Mouse (Mus musculus) MEL (cell line): ENCODE results near the gene Mlx. TPM values are rescaled to one million over a fixed set of nuclear protein-coding genes. Genes with fewer than 3 reads are reported as not detected.

ENCODE experiments used
- DNase-seq: peaks from one replicate; pipeline ENCODE4 v3.0.0; 2011; ENCODE audit warnings: low read depth, low spot score
- H3K27ac ChIP-seq: 2 replicates; pipeline ENCODE4 v1.5.1; 2012; ENCODE audit warnings: low read depth, mild to moderate bottlenecking, control low read depth, low read length, moderate library complexity; ENCODE audit not compliant: control insufficient read depth
- H3K27me3 ChIP-seq, 2 experiments: fragments of 150-350 bp in 1 of 2; sonication (generic) in 1 of 2; 2 replicates each; pipeline ENCODE4 v1.6.1; 2012; ENCODE audit warnings: low read length in 2 of 2, mild to moderate bottlenecking in 2 of 2, improper control_type of control experiment in 1 of 2, moderate library complexity in 1 of 2; ENCODE audit not compliant: insufficient read depth in 2 of 2, control insufficient read depth in 1 of 2
- H3K36me3 ChIP-seq, 2 experiments: 2 replicates each; pipeline ENCODE4 v1.6.1; 2012 to 2014; ENCODE audit warnings: low read length in 2 of 2, improper control_type of control experiment in 1 of 2, inconsistent platforms in 1 of 2, mild to moderate bottlenecking in 1 of 2; ENCODE audit not compliant: insufficient read depth in 2 of 2, control insufficient read depth in 1 of 2
- H3K4me1 ChIP-seq, 2 experiments: fragments of 150-350 bp in 1 of 2; sonication (generic) in 1 of 2; 2 replicates each; pipeline ENCODE4 v1.6.1; 2012; ENCODE audit warnings: low read length in 2 of 2, improper control_type of control experiment in 1 of 2, mild to moderate bottlenecking in 1 of 2; ENCODE audit not compliant: insufficient read depth in 2 of 2, control insufficient read depth in 1 of 2
- H3K4me3 ChIP-seq, 2 experiments: fragments of 150-350 bp in 1 of 2; sonication (generic) in 1 of 2; 2 replicates each; pipeline ENCODE4 v1.5.1; 2012; ENCODE audit warnings: low read depth in 2 of 2, low read length in 2 of 2, mild to moderate bottlenecking in 2 of 2, moderate library complexity in 2 of 2, control low read depth in 1 of 2, improper control_type of control experiment in 1 of 2; ENCODE audit not compliant: control insufficient read depth in 1 of 2, insufficient read depth in 1 of 2
- H3K79me2 ChIP-seq: 2 replicates; pipeline ENCODE4 v1.6.1; 2012; ENCODE audit warnings: mild to moderate bottlenecking, low read length, moderate library complexity; ENCODE audit not compliant: control insufficient read depth, poor library complexity, insufficient read depth
- H3K9ac ChIP-seq: 2 replicates; pipeline ENCODE4 v1.6.1; 2012; ENCODE audit warnings: low read depth, mild to moderate bottlenecking, control low read depth, low read length, moderate library complexity; ENCODE audit not compliant: control insufficient read depth, poor library complexity, severe bottlenecking
- H3K9me3 ChIP-seq: fragments of 150-350 bp; sonication (generic); replicated peaks from 2 replicates; pipeline ENCODE4 v1.6.1; 2012; ENCODE audit warnings: mild to moderate bottlenecking, low read length, improper control_type of control experiment, moderate library complexity; ENCODE audit not compliant: insufficient read depth
- BHLHE40 ChIP-seq: IDR thresholded peaks from 2 replicates; pipeline ENCODE4 v1.6.1; 2012; ENCODE audit warnings: low read depth, mild to moderate bottlenecking, inconsistent platforms, low read length, improper control_type of control experiment, borderline replicate concordance
- ELF1 ChIP-seq: IDR thresholded peaks from 2 replicates; pipeline ENCODE4 v1.6.1; 2014; ENCODE audit warnings: low read depth, mild to moderate bottlenecking, inconsistent platforms, low read length, improper control_type of control experiment, moderate library complexity
- EP300 ChIP-seq, 2 experiments: IDR thresholded peaks; 2 replicates each; pipeline ENCODE4 v1.6.1; 2011; ENCODE audit warnings: improper control_type of control experiment in 2 of 2, low read length in 2 of 2, low read depth in 1 of 2, mild to moderate bottlenecking in 1 of 2
- ETS1 ChIP-seq: IDR thresholded peaks from 2 replicates; pipeline ENCODE4 v1.6.1; 2012; ENCODE audit warnings: low read depth, mild to moderate bottlenecking, inconsistent platforms, low read length, improper control_type of control experiment, moderate library complexity
- GATA1 ChIP-seq: IDR thresholded peaks from 2 replicates; pipeline ENCODE4 v1.6.1; 2011; ENCODE audit warnings: low read depth, low read length, improper control_type of control experiment
- HCFC1 ChIP-seq: IDR thresholded peaks from 2 replicates; pipeline ENCODE4 v1.6.1; 2012; ENCODE audit warnings: low read depth, mild to moderate bottlenecking, inconsistent platforms, low read length, improper control_type of control experiment, moderate library complexity
- KAT2A ChIP-seq: conservative IDR thresholded peaks from 2 replicates; pipeline ENCODE4 v1.6.1; 2012; ENCODE audit warnings: low read depth, low read length, improper control_type of control experiment, inconsistent platforms
- MAFK ChIP-seq: IDR thresholded peaks from 2 replicates; pipeline ENCODE4 v1.6.1; 2011; ENCODE audit warnings: low read depth, mild to moderate bottlenecking, low read length, improper control_type of control experiment, borderline replicate concordance
- MAX ChIP-seq: IDR thresholded peaks from 2 replicates; pipeline ENCODE4 v1.6.1; 2011; ENCODE audit warnings: low read length, improper control_type of control experiment
- MEF2A ChIP-seq: IDR thresholded peaks from 2 replicates; pipeline ENCODE4 v1.6.1; 2014; ENCODE audit warnings: low read depth, mild to moderate bottlenecking, inconsistent platforms, low read length, improper control_type of control experiment; ENCODE audit not compliant: poor library complexity, insufficient replicate concordance, severe bottlenecking; ENCODE audit errors: extremely low read depth
- MXI1 ChIP-seq: IDR thresholded peaks from 2 replicates; pipeline ENCODE4 v1.6.1; 2011; ENCODE audit warnings: mild to moderate bottlenecking, low read depth, low read length, improper control_type of control experiment
- MYB ChIP-seq: IDR thresholded peaks from 2 replicates; pipeline ENCODE4 v1.6.1; 2011; ENCODE audit warnings: mild to moderate bottlenecking, low read depth, low read length, improper control_type of control experiment
- RAD21 ChIP-seq: IDR thresholded peaks from 2 replicates; pipeline ENCODE4 v1.6.1; 2011; ENCODE audit warnings: mild to moderate bottlenecking, low read depth, low read length, improper control_type of control experiment
- SIN3A ChIP-seq: IDR thresholded peaks from 2 replicates; pipeline ENCODE4 v1.6.1; 2012; ENCODE audit warnings: low read length, improper control_type of control experiment, inconsistent platforms
- TAL1 ChIP-seq: IDR thresholded peaks from 2 replicates; pipeline ENCODE4 v1.6.1; 2012; ENCODE audit warnings: mild to moderate bottlenecking, inconsistent platforms, low read length, moderate library complexity, mixed read lengths
- TCF12 ChIP-seq: IDR thresholded peaks from 2 replicates; pipeline ENCODE4 v1.6.1; 2014; ENCODE audit warnings: low read depth, mild to moderate bottlenecking, inconsistent platforms, low read length, improper control_type of control experiment, moderate library complexity
- USF1 ChIP-seq: IDR thresholded peaks from 2 replicates; pipeline ENCODE4 v1.6.1; 2014; ENCODE audit warnings: low read depth, mild to moderate bottlenecking, inconsistent platforms, low read length, improper control_type of control experiment, moderate library complexity
- USF2 ChIP-seq, 2 experiments: IDR thresholded peaks; 2 replicates each; pipeline ENCODE4 v1.6.1; 2011 to 2012; ENCODE audit warnings: improper control_type of control experiment in 2 of 2, low read length in 2 of 2, borderline replicate concordance in 1 of 2, inconsistent platforms in 1 of 2, low read depth in 1 of 2, mild to moderate bottlenecking in 1 of 2; ENCODE audit not compliant: insufficient read depth in 1 of 2
- ZKSCAN1 ChIP-seq: IDR thresholded peaks from 2 replicates; pipeline ENCODE4 v1.6.1; 2012; ENCODE audit warnings: low read depth, mild to moderate bottlenecking, inconsistent platforms, low read length, improper control_type of control experiment, moderate library complexity
- ZMIZ1 ChIP-seq: IDR thresholded peaks from 2 replicates; pipeline ENCODE4 v1.6.1; 2012; ENCODE audit warnings: low read depth, mild to moderate bottlenecking, inconsistent platforms, low read length, improper control_type of control experiment, moderate library complexity
- polyA plus RNA-seq, 2 experiments: library from polyadenylated mRNA; stranded (reverse) in 1 of 2; unstranded in 1 of 2; fragments of >175 nt in 1 of 2; fragments of >200 nt in 1 of 2; gene quantifications; 2 replicates each; pipeline versions ENCODE4 v1.2.1 to v1.2.4; 2012; ENCODE audit warnings: low replicate concordance in 2 of 2, low read depth in 1 of 2; ENCODE audit not compliant: insufficient read length in 2 of 2, insufficient read depth in 1 of 2, missing spikeins in 1 of 2
- total RNA-seq: library from RNA; depleted of rRNA; stranded (reverse); fragments of 300-350 nt; gene quantifications from 2 replicates; pipeline ENCODE4 v1.2.3, GENCODE M21; 2012

Gene Mlx
- total and polyA plus RNA-seq, 3 experiments: 57.5 to 75.9 TPM; not detected in 1

DNA sequence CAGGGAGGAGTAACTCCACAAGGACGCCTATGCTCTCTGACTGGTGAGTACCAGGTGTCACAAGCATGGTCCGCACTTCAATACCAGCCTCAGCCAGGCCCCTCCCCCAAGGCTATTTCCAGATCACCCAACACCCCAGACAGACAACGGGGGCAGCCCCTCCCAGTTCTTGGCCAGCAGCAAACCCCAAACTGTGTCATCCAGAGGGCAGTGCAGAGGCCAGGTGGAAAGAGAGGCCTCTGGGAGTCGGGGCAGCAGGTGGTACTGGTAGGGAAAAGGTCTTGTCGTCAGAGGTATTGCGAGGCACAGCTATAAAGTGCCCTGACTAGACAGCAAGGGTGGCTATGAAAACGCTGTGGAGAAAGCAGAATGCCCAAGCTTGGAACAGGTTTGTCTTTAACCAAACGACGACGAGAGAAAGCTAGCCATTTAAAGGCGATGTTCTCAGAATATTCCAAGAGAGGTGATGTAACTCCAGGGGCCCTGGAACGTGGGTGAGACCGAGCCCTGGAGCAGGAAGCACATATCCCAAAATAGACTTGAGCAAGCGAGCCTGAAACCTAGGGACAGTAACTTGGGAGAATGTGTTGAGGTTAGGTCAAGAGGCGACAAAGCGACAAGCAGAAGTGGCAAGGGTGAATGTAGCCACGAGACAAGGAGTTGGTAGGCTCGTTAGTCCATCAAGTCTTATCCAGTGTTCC lies 43.1 kb downstream of the Mlx start:
- H3K9ac ChIP-seq: no peak overlapping the region
- no peak overlapping the region for H3K27ac ChIP-seq

DNA sequence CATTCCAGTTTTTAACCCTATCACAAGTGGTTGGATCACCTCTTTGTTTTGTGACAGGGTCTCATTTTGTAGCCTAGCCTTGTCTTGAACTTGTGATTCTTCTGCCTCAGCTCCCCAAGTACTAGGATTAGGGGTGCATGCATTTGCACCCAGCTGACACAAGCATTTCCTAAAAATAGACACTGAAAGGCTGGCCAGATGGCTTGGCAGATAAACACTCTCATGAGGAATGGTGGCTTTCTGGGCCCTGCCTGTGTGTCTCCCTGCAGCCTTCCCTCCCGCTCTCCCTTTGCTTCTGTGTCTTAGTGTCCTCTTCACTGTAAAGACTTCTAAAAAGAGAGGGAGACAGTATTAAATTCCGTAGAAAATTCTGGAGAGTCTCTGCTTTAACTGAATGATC lies 44.1 kb downstream of the Mlx start:
- 0 out of 2 replicates have a peak, but pooled peaks have one; percentile 17 for TF ChIP-seq SIN3A
- TF ChIP-seq TCF12: peak; percentile 56
- no peak for TF ChIP-seq MXI1
- 0 out of 4 replicates have a peak, but pooled peaks of 1 of the 2 experiments have one; percentile 13 for TF ChIP-seq EP300 (IDR thresholded peaks at IDR 0.05; ENCODE audit: low read depth in 1 of 2, low read length in 2 of 2)
- TF ChIP-seq USF2 (IDR thresholded peaks at IDR 0.05; ENCODE audit: borderline replicate concordance in 1 of 2, insufficient read depth in 1 of 2, low read depth in 1 of 2, low read length in 2 of 2): no peak
- TF ChIP-seq ZKSCAN1: no peak
- TF ChIP-seq GATA1: peak; percentile 60
- peak; percentile 30; the same call in 1 of the 2 replicates for TF ChIP-seq MAFK
- TF ChIP-seq MEF2A: peak; percentile 93
- no peak for TF ChIP-seq USF1
- no peak for TF ChIP-seq BHLHE40
- peak; percentile 78 for TF ChIP-seq TAL1
- TF ChIP-seq ETS1: peak; percentile 82
- TF ChIP-seq, all 39 proteins: peak for 8
- Histone ChIP-seq H3K9ac (no peak overlapping the region), H3K4me1 (peaks cover 3 to 13% of the 10 kb centered on the region in 2 experiments; a peak in 3 of 4 replicates), H3K9me3 (no peaks in the 10 kb centered on the region), H3K27ac (no peak overlapping the region), H3K4me3 (no peak overlapping the region), H3K79me2 (no peaks in the 10 kb centered on the region), H3K27me3 (no peaks in the 10 kb centered on the region), H3K36me3 (peaks cover 3 to 7% of the 10 kb centered on the region in 2 experiments; a peak in 3 of 4 replicates)
- DNase-seq: peak; percentile 62

More for the DNA sequence above, 43.1 kb downstream of the Mlx start:
- Histone ChIP-seq H3K4me1 (peaks cover 3 to 13% of the 10 kb centered on the region in 2 experiments; a peak in 3 of 4 replicates), H3K9me3 (no peaks in the 10 kb centered on the region), H3K79me2 (no peaks in the 10 kb centered on the region), H3K36me3 (peaks cover 3 to 7% of the 10 kb centered on the region in 2 experiments; a peak in 3 of 4 replicates), H3K4me3 (no peak overlapping the region), H3K27me3 (no peaks in the 10 kb centered on the region)
- DNase-seq: no peak
- TF ChIP-seq ZMIZ1: no peak
- no peak for TF ChIP-seq MAX
- TF ChIP-seq ELF1: no peak
- TF ChIP-seq BHLHE40: no peak
- no peak for TF ChIP-seq RAD21
- no peak for TF ChIP-seq ETS1
- no peak for TF ChIP-seq USF2 (IDR thresholded peaks at IDR 0.05; ENCODE audit: borderline replicate concordance in 1 of 2, insufficient read depth in 1 of 2, low read depth in 1 of 2, low read length in 2 of 2)
- TF ChIP-seq HCFC1: no peak
- TF ChIP-seq MYB: no peak
- no peak for TF ChIP-seq KAT2A
